Mouse (Mus musculus): Measurements from ENCODE around the gene Stxbp6. TPM values are rescaled to one million over a fixed set of nuclear protein-coding genes. Genes with fewer than 3 reads are reported as not detected.

The Stxbp6 gene
- polyA plus RNA-seq, 1 experiment from 2014 or later: 29.1 TPM

- Histone ChIP-seq H3K9me3 (ENCODE audit: low read length) (peaks cover 5% of the 10 kb centered on the region), H3K9ac (replicated peaks; ENCODE audit: low read length) (no peak overlapping the region)
- WGBS: 32% methylated on average over 1 of the region's 1 CpGs
Observed at GRCm38 (mm10) chr12:44835879-44836467, 238.5 kb downstream of the Stxbp6 start.

GRCm38 (mm10) chr12:44811895-44812294 is 262.6 kb downstream of the Stxbp6 start:
- Histone ChIP-seq H3K36me3 (ENCODE audit: insufficient read depth, low read length) (no peaks in the 10 kb centered on the region), H3K9me3 (ENCODE audit: low read length) (peaks cover 3% of the 10 kb centered on the region; the same call in 1 of the 2 replicates), H3K4me2 (replicated peaks; ENCODE audit: low read depth, low read length) (no peak overlapping the region), H3K4me1 (ENCODE audit: insufficient read depth, low read length) (no peaks in the 10 kb centered on the region), H3K4me3 (ENCODE audit: low read length) (no peak overlapping the region), H3K27ac (ENCODE audit: low read length) (no peak overlapping the region), H3K27me3 (ENCODE audit: insufficient read depth, low read length) (no peaks in the 10 kb centered on the region), H3K9ac (replicated peaks; ENCODE audit: low read length) (no peak overlapping the region)
- WGBS: 16% methylated on average over 2 of the region's 2 CpGs
- ATAC-seq (ENCODE audit: low FRiP score, low TSS enrichment): no peak

More at GRCm38 (mm10) chr12:44835879-44836467, 238.5 kb downstream of the Stxbp6 start:
- no peaks in the 10 kb centered on the region for H3K36me3 ChIP-seq (ENCODE audit: insufficient read depth, low read length)
- ATAC-seq (ENCODE audit: low FRiP score, low TSS enrichment): peak; percentile 82; the same call in 1 of the 2 replicates
- H3K4me1 ChIP-seq (ENCODE audit: insufficient read depth, low read length): no peaks in the 10 kb centered on the region; the same call in 1 of the 2 replicates
- H3K27ac ChIP-seq (ENCODE audit: low read length): no peak overlapping the region
- H3K4me2 ChIP-seq (replicated peaks; ENCODE audit: low read depth, low read length): no peak overlapping the region
- H3K4me3 ChIP-seq (ENCODE audit: low read length): no peak overlapping the region
- H3K27me3 ChIP-seq (ENCODE audit: insufficient read depth, low read length): no peaks in the 10 kb centered on the region

GRCm38 (mm10) chr12:44804213-44804612 is 270.3 kb downstream of the Stxbp6 start:
- no peak overlapping the region for H3K4me3 ChIP-seq (ENCODE audit: low read length)
- ATAC-seq (ENCODE audit: low FRiP score, low TSS enrichment): no peak

More at GRCm38 (mm10) chr12:44804213-44804612, 270.3 kb downstream of the Stxbp6 start:
- H3K27ac ChIP-seq (ENCODE audit: low read length): no peak overlapping the region
- H3K4me2 ChIP-seq (replicated peaks; ENCODE audit: low read depth, low read length): no peak overlapping the region
- no peaks in the 10 kb centered on the region for H3K27me3 ChIP-seq (ENCODE audit: insufficient read depth, low read length)
- no peaks in the 10 kb centered on the region for H3K9me3 ChIP-seq (ENCODE audit: low read length)
- H3K36me3 ChIP-seq (ENCODE audit: insufficient read depth, low read length): no peaks in the 10 kb centered on the region
- H3K4me1 ChIP-seq (ENCODE audit: insufficient read depth, low read length): no peaks in the 10 kb centered on the region
- no peak overlapping the region for H3K9ac ChIP-seq (replicated peaks; ENCODE audit: low read length)
